Mouse (Mus musculus): ENCODE results near the gene E130311K13Rik. TPM values are rescaled to one million over a fixed set of nuclear protein-coding genes. Genes with fewer than 3 reads are reported as not detected.

Gene E130311K13Rik
- total and polyA plus RNA-seq, 3 experiments: 3.9 to 4.0 TPM; not detected in 1

GRCm38 (mm10) chr3:63900021-63900571 lies 29.2 kb downstream of the E130311K13Rik start:
- Histone ChIP-seq H3K4me1 (ENCODE audit: control insufficient read depth in 1 of 2, insufficient read depth in 2 of 2, low read length in 2 of 2) (no peaks in the 10 kb centered on the region), H3K79me2 (ENCODE audit: control insufficient read depth, insufficient read depth, low read length, poor library complexity) (no peaks in the 10 kb centered on the region), H3K9me3 (replicated peaks; ENCODE audit: insufficient read depth, low read length) (no peaks in the 10 kb centered on the region), H3K27me3 (ENCODE audit: control insufficient read depth in 1 of 2, insufficient read depth in 2 of 2, low read length in 2 of 2) (peaks cover 0 to 1% of the 10 kb centered on the region in 2 experiments; a peak in 1 of 4 replicates), H3K36me3 (ENCODE audit: control insufficient read depth in 1 of 2, insufficient read depth in 2 of 2, low read length in 2 of 2) (no peaks in the 10 kb centered on the region), H3K27ac (ENCODE audit: control insufficient read depth, low read depth, low read length) (no peak overlapping the region), H3K4me3 (ENCODE audit: control insufficient read depth in 1 of 2, insufficient read depth in 1 of 2, low read depth in 2 of 2, low read length in 2 of 2) (no peak overlapping the region), H3K9ac (ENCODE audit: control insufficient read depth, low read depth, low read length, poor library complexity, severe bottlenecking) (no peak overlapping the region)
- no peak for DNase-seq (ENCODE audit: low read depth, low spot score)
- TF ChIP-seq ZC3H11A (IDR thresholded peaks at IDR 0.05; ENCODE audit: low read depth, low read length): no peak
- no peak for TF ChIP-seq MAX (IDR thresholded peaks at IDR 0.05; ENCODE audit: low read length)
- no peak for TF ChIP-seq NRF1 (IDR thresholded peaks at IDR 0.05; ENCODE audit: insufficient read depth, low read depth, low read length, poor library complexity, severe bottlenecking)
- no peak for TF ChIP-seq HCFC1 (IDR thresholded peaks at IDR 0.05; ENCODE audit: low read depth, low read length)
- TF ChIP-seq BHLHE40 (IDR thresholded peaks at IDR 0.05; ENCODE audit: borderline replicate concordance, low read depth, low read length): no peak
- no peak for TF ChIP-seq UBTF (IDR thresholded peaks at IDR 0.05; ENCODE audit: borderline replicate concordance, insufficient read depth, low read depth, low read length)
- TF ChIP-seq GABPA (IDR thresholded peaks at IDR 0.05; ENCODE audit: low read depth, low read length): no peak
- no peak for TF ChIP-seq JUND (IDR thresholded peaks at IDR 0.05; ENCODE audit: low read depth, low read length)
- TF ChIP-seq POLR2AphosphoS5 (IDR thresholded peaks at IDR 0.05; ENCODE audit: borderline replicate concordance, low read depth, low read length): no peak
- TF ChIP-seq MYC (IDR thresholded peaks at IDR 0.05; ENCODE audit: low read depth, low read length): no peak
- no peak for TF ChIP-seq MAZ (IDR thresholded peaks at IDR 0.05; ENCODE audit: low read depth, low read length)
- TF ChIP-seq MEF2A (IDR thresholded peaks at IDR 0.05; ENCODE audit: extremely low read depth, insufficient replicate concordance, low read depth, low read length, poor library complexity, severe bottlenecking): no peak
- no peak for TF ChIP-seq NELFE (IDR thresholded peaks at IDR 0.05; ENCODE audit: low read depth, low read length)
- no peak for TF ChIP-seq USF2 (IDR thresholded peaks at IDR 0.05; ENCODE audit: borderline replicate concordance in 1 of 2, insufficient read depth in 1 of 2, low read depth in 1 of 2, low read length in 2 of 2)
- TF ChIP-seq KAT2A (conservative IDR thresholded peaks at IDR 0.05; ENCODE audit: low read depth, low read length): no peak
- TF ChIP-seq E2F4 (IDR thresholded peaks at IDR 0.05; ENCODE audit: borderline replicate concordance, low read depth, low read length): no peak
- no peak for TF ChIP-seq SMC3 (IDR thresholded peaks at IDR 0.05; ENCODE audit: low read depth, low read length)
- TF ChIP-seq ELF1 (IDR thresholded peaks at IDR 0.05; ENCODE audit: low read depth, low read length): no peak

DNA sequence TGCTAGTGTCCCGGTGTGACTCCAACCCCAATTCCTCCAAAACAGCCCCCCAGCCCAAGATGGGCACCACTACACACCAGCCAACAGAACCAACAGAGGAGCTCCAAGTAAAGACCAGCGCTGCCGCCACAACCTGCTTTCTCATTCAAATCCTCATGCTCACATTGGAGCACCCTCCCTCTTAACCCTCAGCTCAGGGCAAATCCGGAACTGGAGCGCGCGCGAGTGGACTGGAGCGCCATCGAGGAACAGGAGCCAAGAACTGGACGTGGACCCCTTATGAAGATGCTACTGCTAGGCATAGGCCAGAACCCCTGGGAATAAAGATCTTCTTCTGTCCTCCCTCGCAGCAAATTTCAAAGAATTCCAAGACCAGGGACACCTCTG lies 30.0 kb downstream of the E130311K13Rik start, which contains the start of gene Plch1:
Gene Plch1 (minus strand): TSS at position 164 of the 387 bp plus-strand sequence.
- Histone ChIP-seq H3K4me1 (ENCODE audit: control insufficient read depth in 1 of 2, insufficient read depth in 2 of 2, low read length in 2 of 2) (no peaks in the 10 kb centered on the region), H3K36me3 (ENCODE audit: control insufficient read depth in 1 of 2, insufficient read depth in 2 of 2, low read length in 2 of 2) (no peaks in the 10 kb centered on the region), H3K4me3 (ENCODE audit: control insufficient read depth in 1 of 2, insufficient read depth in 1 of 2, low read depth in 2 of 2, low read length in 2 of 2) (no peak within 1 kb of the TSS), H3K27ac (ENCODE audit: control insufficient read depth, low read depth, low read length) (no peak within 1 kb of the TSS), H3K27me3 (ENCODE audit: control insufficient read depth in 1 of 2, insufficient read depth in 2 of 2, low read length in 2 of 2) (peaks cover 0 to 1% of the 10 kb centered on the region in 2 experiments; a peak in 1 of 4 replicates), H3K79me2 (ENCODE audit: control insufficient read depth, insufficient read depth, low read length, poor library complexity) (no peaks in the 10 kb centered on the region), H3K9ac (ENCODE audit: control insufficient read depth, low read depth, low read length, poor library complexity, severe bottlenecking) (no peak within 1 kb of the TSS), H3K9me3 (replicated peaks; ENCODE audit: insufficient read depth, low read length) (no peaks in the 10 kb centered on the region)
- TF ChIP-seq CTCF (IDR thresholded peaks at IDR 0.05 in 2 of 3, conservative IDR thresholded peaks at IDR 0.05 in 1 of 3; ENCODE audit: control insufficient read depth in 1 of 3, insufficient read depth in 1 of 3, low read depth in 2 of 3, low read length in 3 of 3, poor library complexity in 1 of 3, severe bottlenecking in 1 of 3): no peak
- no peak for TF ChIP-seq TAL1 (IDR thresholded peaks at IDR 0.05; ENCODE audit: low read length)
- no peak for DNase-seq (ENCODE audit: low read depth, low spot score)

Measured in MEL (cell line).